Mouse (Mus musculus): ENCODE measurements at regions not wholly inside any gene's neighbourhood (a gene's known extent, or its start where the extent isn't known, plus 50 kb on each side); places are given as distances from the start of the nearest gene placed in this dataset.

DNA sequence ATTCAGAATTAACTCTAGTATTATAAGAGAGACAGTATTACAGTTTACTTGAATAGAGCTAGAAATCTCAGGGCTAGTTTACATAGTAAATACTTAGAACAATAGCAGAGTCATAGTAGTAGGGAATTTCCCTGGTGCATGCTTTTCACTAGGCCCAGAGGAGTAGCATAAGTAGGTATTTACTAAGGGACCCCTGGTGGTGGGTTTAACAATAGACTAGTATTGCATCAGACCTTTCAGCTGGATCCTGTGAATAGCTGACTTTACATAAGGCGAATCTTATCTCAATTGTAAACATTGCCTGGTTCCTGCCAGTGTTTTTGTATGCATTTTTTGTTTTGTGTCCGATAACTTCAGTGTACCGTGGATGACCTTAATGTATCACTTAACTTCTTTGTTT, 143.0 kb upstream of the Vldlr start:
- Histone ChIP-seq H3K79me2 (ENCODE audit: control insufficient read depth, insufficient read depth, low read length, poor library complexity) (no peaks in the 10 kb centered on the region), H3K4me1 (ENCODE audit: control insufficient read depth in 1 of 2, insufficient read depth in 2 of 2, low read length in 2 of 2) (no peaks in the 10 kb centered on the region), H3K36me3 (ENCODE audit: control insufficient read depth in 1 of 2, insufficient read depth in 2 of 2, low read length in 2 of 2) (no peaks in the 10 kb centered on the region), H3K9me3 (replicated peaks; ENCODE audit: insufficient read depth, low read length) (no peaks in the 10 kb centered on the region), H3K4me3 (ENCODE audit: control insufficient read depth in 1 of 2, insufficient read depth in 1 of 2, low read depth in 2 of 2, low read length in 2 of 2) (no peak overlapping the region), H3K9ac (ENCODE audit: control insufficient read depth, low read depth, low read length, poor library complexity, severe bottlenecking) (no peak overlapping the region), H3K27ac (ENCODE audit: control insufficient read depth, low read depth, low read length) (no peak overlapping the region), H3K27me3 (ENCODE audit: control insufficient read depth in 1 of 2, insufficient read depth in 2 of 2, low read length in 2 of 2) (no peaks in the 10 kb centered on the region)
- no peak for DNase-seq (ENCODE audit: low read depth, low spot score)
- no peak for TF ChIP-seq TAL1 (IDR thresholded peaks at IDR 0.05; ENCODE audit: low read length)

DNA sequence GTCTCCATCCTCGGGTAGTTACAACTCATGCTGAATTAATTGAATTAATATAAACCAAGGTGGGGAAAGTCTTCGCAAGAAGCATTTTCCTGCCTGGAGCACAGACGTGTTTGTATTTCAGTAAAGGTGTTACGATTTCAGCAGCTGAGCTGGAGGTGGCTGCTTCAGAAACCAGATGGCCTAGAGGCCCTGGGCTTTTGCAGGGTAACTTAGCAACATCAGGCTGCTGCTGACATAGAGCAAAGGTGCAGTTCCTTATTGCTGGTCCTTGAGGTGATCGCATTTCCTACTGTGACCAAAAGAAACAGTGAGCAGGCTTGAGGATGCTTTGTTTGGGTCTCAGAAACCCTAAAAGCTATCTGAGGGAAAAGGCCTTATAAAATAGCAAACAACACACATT, 141.3 kb upstream of the Vldlr start:
- H3K4me3 ChIP-seq (ENCODE audit: control insufficient read depth in 1 of 2, insufficient read depth in 1 of 2, low read depth in 2 of 2, low read length in 2 of 2), result no peak overlapping the region
- H3K27ac ChIP-seq (ENCODE audit: control insufficient read depth, low read depth, low read length), result no peak overlapping the region
- no peaks in the 10 kb centered on the region for H3K79me2 ChIP-seq (ENCODE audit: control insufficient read depth, insufficient read depth, low read length, poor library complexity)
- no peaks in the 10 kb centered on the region for H3K36me3 ChIP-seq (ENCODE audit: control insufficient read depth in 1 of 2, insufficient read depth in 2 of 2, low read length in 2 of 2)
- TF ChIP-seq MYC (IDR thresholded peaks at IDR 0.05; ENCODE audit: low read depth, low read length) (no peak), RCOR1 (IDR thresholded peaks at IDR 0.05; ENCODE audit: low read depth, low read length) (no peak), KAT2A (conservative IDR thresholded peaks at IDR 0.05; ENCODE audit: low read depth, low read length) (no peak), MXI1 (IDR thresholded peaks at IDR 0.05; ENCODE audit: low read depth, low read length) (no peak), ZNF384 (IDR thresholded peaks at IDR 0.05; ENCODE audit: low read depth, low read length) (no peak), CHD2 (IDR thresholded peaks at IDR 0.05; ENCODE audit: low read length) (no peak), E2F4 (IDR thresholded peaks at IDR 0.05; ENCODE audit: borderline replicate concordance, low read depth, low read length) (no peak), BHLHE40 (IDR thresholded peaks at IDR 0.05; ENCODE audit: borderline replicate concordance, low read depth, low read length) (no peak), TCF12 (IDR thresholded peaks at IDR 0.05; ENCODE audit: low read depth, low read length) (no peak), TBP (IDR thresholded peaks at IDR 0.05; ENCODE audit: low read depth, low read length) (no peak), POLR2A (IDR thresholded peaks at IDR 0.05; ENCODE audit: control insufficient read depth in 1 of 2, insufficient read depth in 1 of 2, low read depth in 1 of 2, low read length in 2 of 2, poor library complexity in 1 of 2) (no peak)
- no peak overlapping the region for H3K9ac ChIP-seq (ENCODE audit: control insufficient read depth, low read depth, low read length, poor library complexity, severe bottlenecking)
- DNase-seq (ENCODE audit: low read depth, low spot score), result no peak
- no peaks in the 10 kb centered on the region for H3K27me3 ChIP-seq (ENCODE audit: control insufficient read depth in 1 of 2, insufficient read depth in 2 of 2, low read length in 2 of 2)
- H3K9me3 ChIP-seq (replicated peaks; ENCODE audit: insufficient read depth, low read length), result no peaks in the 10 kb centered on the region
- H3K4me1 ChIP-seq (ENCODE audit: control insufficient read depth in 1 of 2, insufficient read depth in 2 of 2, low read length in 2 of 2), result no peaks in the 10 kb centered on the region

DNA sequence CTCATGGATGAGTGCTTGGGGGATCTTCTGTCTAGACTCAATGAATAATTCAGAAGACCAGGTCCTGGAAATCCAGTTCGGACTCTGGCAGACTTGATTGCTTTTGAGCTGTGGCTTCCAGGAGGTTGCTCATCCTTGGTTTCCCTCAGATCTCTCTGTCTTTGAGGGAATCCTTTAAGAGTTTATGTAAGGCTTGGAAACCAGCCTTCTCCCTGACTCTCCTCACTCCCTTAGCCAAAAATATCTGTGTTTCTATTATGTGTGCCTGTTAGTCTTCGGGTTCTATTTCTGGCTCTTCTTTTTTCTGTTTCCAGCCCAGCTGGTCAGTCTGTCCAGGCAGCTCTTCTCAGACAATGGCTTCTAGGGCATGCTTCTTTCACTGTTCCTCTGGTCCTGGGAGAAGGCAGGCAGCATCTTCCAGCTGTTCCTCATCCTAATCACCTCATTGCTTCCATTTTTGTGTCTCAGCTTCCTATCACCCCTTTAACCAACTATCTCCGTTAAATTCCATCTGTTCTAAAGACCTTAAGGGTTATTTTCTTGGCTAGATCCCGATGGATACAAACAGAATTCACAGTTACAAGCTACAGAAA, 139.3 kb upstream of the Vldlr start:
- Histone ChIP-seq H3K4me1 (ENCODE audit: control insufficient read depth in 1 of 2, insufficient read depth in 2 of 2, low read length in 2 of 2) (no peaks in the 10 kb centered on the region), H3K4me3 (ENCODE audit: control insufficient read depth in 1 of 2, insufficient read depth in 1 of 2, low read depth in 2 of 2, low read length in 2 of 2) (no peak overlapping the region), H3K27ac (ENCODE audit: control insufficient read depth, low read depth, low read length) (no peak overlapping the region), H3K79me2 (ENCODE audit: control insufficient read depth, insufficient read depth, low read length, poor library complexity) (no peaks in the 10 kb centered on the region), H3K36me3 (ENCODE audit: control insufficient read depth in 1 of 2, insufficient read depth in 2 of 2, low read length in 2 of 2) (no peaks in the 10 kb centered on the region), H3K9me3 (replicated peaks; ENCODE audit: insufficient read depth, low read length) (no peaks in the 10 kb centered on the region), H3K9ac (ENCODE audit: control insufficient read depth, low read depth, low read length, poor library complexity, severe bottlenecking) (no peak overlapping the region), H3K27me3 (ENCODE audit: control insufficient read depth in 1 of 2, insufficient read depth in 2 of 2, low read length in 2 of 2) (no peaks in the 10 kb centered on the region; a peak in 1 of 4 replicates)
- TF ChIP-seq TBP (IDR thresholded peaks at IDR 0.05; ENCODE audit: low read depth, low read length), result no peak
- TF ChIP-seq RAD21 (IDR thresholded peaks at IDR 0.05; ENCODE audit: low read depth, low read length), result no peak
- no peak for TF ChIP-seq POLR2AphosphoS2 (IDR thresholded peaks at IDR 0.05; ENCODE audit: low read length)
- no peak for TF ChIP-seq SMC3 (IDR thresholded peaks at IDR 0.05; ENCODE audit: low read depth, low read length)
- no peak for TF ChIP-seq GABPA (IDR thresholded peaks at IDR 0.05; ENCODE audit: low read depth, low read length)
- no peak for TF ChIP-seq TCF12 (IDR thresholded peaks at IDR 0.05; ENCODE audit: low read depth, low read length)
- no peak for TF ChIP-seq POLR2A (IDR thresholded peaks at IDR 0.05; ENCODE audit: control insufficient read depth in 1 of 2, insufficient read depth in 1 of 2, low read depth in 1 of 2, low read length in 2 of 2, poor library complexity in 1 of 2)
- no peak for TF ChIP-seq MEF2A (IDR thresholded peaks at IDR 0.05; ENCODE audit: extremely low read depth, insufficient replicate concordance, low read depth, low read length, poor library complexity, severe bottlenecking)
- no peak for TF ChIP-seq ZNF384 (IDR thresholded peaks at IDR 0.05; ENCODE audit: low read depth, low read length)
- TF ChIP-seq ELF1 (IDR thresholded peaks at IDR 0.05; ENCODE audit: low read depth, low read length), result no peak
- TF ChIP-seq HCFC1 (IDR thresholded peaks at IDR 0.05; ENCODE audit: low read depth, low read length), result no peak
- TF ChIP-seq MAFK (IDR thresholded peaks at IDR 0.05; ENCODE audit: borderline replicate concordance, low read depth, low read length), result no peak
- TF ChIP-seq MYB (IDR thresholded peaks at IDR 0.05; ENCODE audit: low read depth, low read length), result no peak
- no peak for TF ChIP-seq MXI1 (IDR thresholded peaks at IDR 0.05; ENCODE audit: low read depth, low read length)
- no peak for TF ChIP-seq UBTF (IDR thresholded peaks at IDR 0.05; ENCODE audit: borderline replicate concordance, insufficient read depth, low read depth, low read length)
- DNase-seq (ENCODE audit: low read depth, low spot score), result no peak
